Mouse (Mus musculus) ES-Bruce4 (cell line): Measurements from ENCODE around the gene Hemgn.

Source experiments
- EP300 ChIP-seq: IDR thresholded peaks from 2 replicates; pipeline ENCODE4 v1.6.1; 2011; ENCODE audit warnings: low read depth, low read length; ENCODE audit not compliant: insufficient read depth
- POLR2A ChIP-seq: IDR thresholded peaks from one replicate; pipeline ENCODE4 v1.8.1; 2011; ENCODE audit warnings: low read length; ENCODE audit not compliant: insufficient read depth

DNA sequence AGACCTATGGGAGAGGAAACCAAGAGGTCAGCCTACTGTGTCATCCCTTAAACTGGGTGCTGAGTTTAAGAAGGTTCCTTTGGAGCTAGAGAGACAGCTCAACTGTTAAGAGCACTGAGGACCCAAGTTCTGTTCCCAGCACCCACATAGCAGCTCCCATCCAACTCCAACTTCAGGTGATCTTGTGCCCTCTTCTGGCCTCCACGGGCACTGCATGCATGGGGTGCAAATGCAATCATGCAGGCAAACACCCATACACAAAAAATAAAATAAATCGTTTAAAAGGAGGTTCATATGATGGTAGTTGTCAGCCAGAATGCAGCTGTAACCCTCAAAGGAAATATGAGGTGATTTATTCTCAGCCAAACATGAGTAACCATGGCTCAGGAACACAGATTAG lies 48.9 kb downstream of the Hemgn start:
- TF ChIP-seq POLR2A (no peak), EP300 (no peak)
